Mouse (Mus musculus) lung, adult 2 months (tissue): ENCODE results near the gene Slc29a3. TPM values are rescaled to one million over a fixed set of nuclear protein-coding genes. Genes with fewer than 3 reads are reported as not detected.

Source experiments
- DNase-seq: peaks from one replicate; pipeline ENCODE4 v3.0.0; 2022
- H3K4me1 ChIP-seq: fragments of 200-500 bp; 2 replicates; pipeline ENCODE4 v1.6.1; 2011; ENCODE audit warnings: low read length; ENCODE audit not compliant: control insufficient read depth, insufficient read depth
- H3K4me3 ChIP-seq: fragments of 200-500 bp; replicated peaks from 2 replicates; pipeline ENCODE3; 2011; ENCODE audit warnings: low read depth, mild to moderate bottlenecking, control low read depth, low read length; ENCODE audit errors: extremely low read depth
- CTCF ChIP-seq: fragments of 200-500 bp; IDR thresholded peaks from 2 replicates; pipeline ENCODE4 v1.5.1; 2011; ENCODE audit warnings: mild to moderate bottlenecking, low read length, control low read depth; ENCODE audit not compliant: insufficient read depth
- POLR2A ChIP-seq: fragments of 200-500 bp; IDR thresholded peaks from 2 replicates; pipeline ENCODE4 v1.6.1; 2011; ENCODE audit warnings: low read depth, mild to moderate bottlenecking, control low read depth, low read length, borderline replicate concordance; ENCODE audit errors: extremely low read depth
- WGBS: fragments of 180-500 bp; shearing (Covaris S2); methylation state at CpG from one replicate; pipeline ENCODE4 v1.1.7; 2018; 5-methylcytosine and 5-hydroxymethylcytosine counted together
- polyA plus RNA-seq: library from polyadenylated mRNA; depleted of rRNA; stranded (reverse); fragments of >200 nt; gene quantifications from 2 replicates; pipeline ENCODE4 v1.2.3, GENCODE M21; 2012

Gene Slc29a3
- polyA plus RNA-seq, 1 experiment: 10.0 TPM

GRCm38 (mm10) chr10:60708837-60709236 is 43.8 kb downstream of the Slc29a3 start:
- Histone ChIP-seq H3K4me1 (no peaks in the 10 kb centered on the region), H3K4me3 (no peak overlapping the region)
- 83% methylated on average over 5 of the region's 5 CpGs for WGBS
- no peak for TF ChIP-seq CTCF
- no peak for TF ChIP-seq POLR2A
- no peak for DNase-seq

GRCm38 (mm10) chr10:60706268-60706667 is 46.3 kb downstream of the Slc29a3 start:
- WGBS: 72% methylated on average over 4 of the region's 4 CpGs
- no peak for DNase-seq
- H3K4me1 ChIP-seq: no peaks in the 10 kb centered on the region

GRCm38 (mm10) chr10:60705134-60705533 is 47.5 kb downstream of the Slc29a3 start:
- TF ChIP-seq CTCF (no peak), POLR2A (no peak)
- 49% methylated on average over 2 of the region's 2 CpGs for WGBS
- no peak for DNase-seq
- Histone ChIP-seq H3K4me1 (no peaks in the 10 kb centered on the region), H3K4me3 (no peak overlapping the region)

More at GRCm38 (mm10) chr10:60706268-60706667, 46.3 kb downstream of the Slc29a3 start:
- TF ChIP-seq CTCF: no peak
- TF ChIP-seq POLR2A: no peak
- H3K4me3 ChIP-seq: no peak overlapping the region

GRCm38 (mm10) chr10:60697775-60698174 is 54.8 kb downstream of the Slc29a3 start:
- Histone ChIP-seq H3K4me1 (no peaks in the 10 kb centered on the region), H3K4me3 (no peak overlapping the region)
- no peak for DNase-seq
- no peak for TF ChIP-seq POLR2A
- no peak for TF ChIP-seq CTCF
- 77% methylated on average over 6 of the region's 6 CpGs for WGBS

DNA sequence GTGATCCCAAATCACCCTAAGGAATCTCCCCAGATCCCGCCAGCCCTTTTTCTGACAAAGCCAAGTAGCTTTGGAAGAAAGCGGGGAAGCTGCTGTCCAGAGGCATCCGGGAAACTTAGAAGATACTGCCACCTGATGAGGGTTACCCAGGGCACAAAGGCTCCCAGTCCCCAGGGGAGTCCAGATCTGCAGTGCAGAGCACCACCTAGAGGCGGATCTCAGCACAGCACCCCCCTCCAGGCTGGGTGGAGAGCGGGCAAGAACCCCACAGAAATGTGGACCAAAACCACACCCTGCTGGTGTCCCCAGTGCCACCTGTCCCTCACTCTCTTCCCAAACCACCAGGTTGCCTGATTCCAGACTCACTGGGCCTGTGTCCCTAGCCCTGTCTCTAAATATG is 55.6 kb downstream of the Slc29a3 start:
- peak; percentile 70 for DNase-seq
- H3K4me1 ChIP-seq: no peaks in the 10 kb centered on the region
- 15% methylated on average over 5 of the region's 5 CpGs for WGBS
- TF ChIP-seq POLR2A (no peak), CTCF (peak; percentile 94)
- no peak overlapping the region for H3K4me3 ChIP-seq

- H3K4me3 ChIP-seq: no peak within 1 kb of the TSS
- no peak for DNase-seq
- no peaks in the 10 kb centered on the region for H3K4me1 ChIP-seq
- 91% methylated on average over 6 of the region's 6 CpGs for WGBS
- TF ChIP-seq CTCF (no peak), POLR2A (no peak)
These were observed 56.2 kb downstream of the Slc29a3 start, which contains the start of gene Cdh23 for GRCm38 (mm10) chr10:60696390-60696789. Gene Cdh23, minus strand, starts transcription at chr10:60696490.

- Histone ChIP-seq H3K4me1 (no peaks in the 10 kb centered on the region), H3K4me3 (no peak overlapping the region)
- WGBS: 64% methylated on average over 20 of the region's 20 CpGs
- TF ChIP-seq CTCF (no peak), POLR2A (no peak)
- DNase-seq: no peak
These were observed 60.8 kb downstream of the Slc29a3 start for GRCm38 (mm10) chr10:60691671-60692390.

- H3K4me3 ChIP-seq: no peak overlapping the region
- no peak for TF ChIP-seq CTCF
- TF ChIP-seq POLR2A: no peak
- H3K4me1 ChIP-seq: no peaks in the 10 kb centered on the region
- no peak for DNase-seq
- 35% methylated on average over 6 of the region's 6 CpGs for WGBS
These were observed 61.6 kb downstream of the Slc29a3 start for GRCm38 (mm10) chr10:60690960-60691359.

GRCm38 (mm10) chr10:60689396-60689795 is 63.2 kb downstream of the Slc29a3 start:
- H3K4me3 ChIP-seq: no peak overlapping the region
- DNase-seq: no peak
- WGBS: 72% methylated on average over 4 of the region's 4 CpGs
- H3K4me1 ChIP-seq: no peaks in the 10 kb centered on the region
- no peak for TF ChIP-seq CTCF
- TF ChIP-seq POLR2A: no peak
